Mouse (Mus musculus): ENCODE results near the gene Cnnm1.
A peak's percentile ranks its signal among the peaks of the same experiment; 100 is the strongest.

Cnnm1 gene

DNA sequence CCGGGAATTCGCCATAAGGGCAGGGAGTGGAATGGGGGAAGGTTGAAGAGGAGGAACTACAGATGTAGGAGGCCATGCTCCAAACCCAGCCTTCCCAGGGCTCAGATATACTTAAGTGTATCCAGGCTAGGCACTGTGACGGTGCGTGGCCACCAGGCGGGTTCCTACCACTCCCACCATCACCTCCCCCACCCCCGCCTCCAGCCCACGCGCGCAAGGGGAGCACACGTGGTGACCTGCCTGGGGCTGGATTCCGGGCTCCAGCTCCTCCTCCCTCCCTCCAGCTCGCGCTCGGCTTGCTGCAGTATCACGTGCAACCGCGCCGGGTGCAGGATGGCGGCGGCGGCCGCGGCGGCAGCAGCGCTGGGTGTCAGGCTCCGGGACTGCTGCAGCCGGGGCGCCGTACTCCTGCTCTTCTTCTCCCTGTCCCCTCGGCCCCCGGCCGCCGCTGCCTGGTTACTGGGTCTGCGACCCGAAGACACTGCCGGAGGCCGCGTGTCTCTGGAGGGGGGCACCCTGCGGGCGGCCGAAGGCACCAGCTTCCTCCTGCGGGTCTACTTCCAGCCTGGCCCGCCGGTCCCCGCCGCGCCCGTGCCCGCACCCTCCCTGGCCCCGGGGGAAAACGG is at the start of gene Cnnm1:
Cnnm1 (plus strand) TSS at position 325 of the 626 bp plus-strand sequence.
- no peak for DNase-seq (ENCODE audit: low read depth in 2 of 2, low spot score in 2 of 2)

DNA sequence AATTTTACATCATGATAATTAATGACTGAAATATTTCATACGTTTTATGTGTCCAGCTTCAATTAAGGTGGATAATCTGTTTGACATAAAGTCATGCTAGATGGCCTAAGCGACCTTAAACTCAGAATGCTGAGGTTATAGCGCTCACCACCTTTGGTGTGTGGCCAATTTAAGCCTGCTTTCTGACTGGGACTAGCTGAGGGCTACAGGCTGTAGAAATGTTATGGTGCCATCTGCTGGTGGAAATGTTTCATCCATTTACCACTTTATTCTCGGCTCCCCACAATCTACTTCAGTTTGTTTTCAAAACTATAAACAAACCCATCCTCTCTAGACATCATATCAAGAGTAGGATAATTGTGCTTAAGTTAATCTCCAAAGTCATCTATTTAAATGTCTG is 43.9 kb upstream of the Cnnm1 start:
- DNase-seq (ENCODE audit: low read depth in 2 of 2, low spot score in 2 of 2): peak in 1 of 2 experiments; percentile 11

DNA sequence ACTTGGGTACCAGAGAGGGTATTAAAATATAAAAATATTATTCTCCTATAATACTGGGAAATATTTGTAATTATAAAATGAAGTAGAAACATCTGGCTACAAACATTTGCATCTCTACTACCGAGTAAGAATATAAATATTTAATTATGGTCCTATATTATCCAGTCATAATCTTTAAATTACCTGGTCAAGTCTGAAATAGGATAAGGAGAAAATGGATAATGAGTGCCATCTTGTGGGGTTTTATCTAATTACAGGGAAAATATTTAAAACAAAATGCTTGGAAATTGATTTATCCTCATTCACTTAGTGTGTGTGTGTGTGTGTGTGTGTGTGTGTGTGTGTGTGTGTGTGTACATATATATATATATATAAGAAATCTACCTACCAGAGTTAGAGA is 33.1 kb upstream of the Cnnm1 start:
- no peak for DNase-seq (ENCODE audit: low read depth in 2 of 2, low spot score in 2 of 2)

- DNase-seq (ENCODE audit: low read depth in 2 of 2, low spot score in 2 of 2): no peak
Measured at GRCm38 (mm10) chr19:43415565-43415964, 24.7 kb upstream of the Cnnm1 start.

GRCm38 (mm10) chr19:43420506-43420905 is 19.7 kb upstream of the Cnnm1 start:
- no peak for DNase-seq (ENCODE audit: low read depth in 2 of 2, low spot score in 2 of 2)

GRCm38 (mm10) chr19:43424082-43424481 is 16.2 kb upstream of the Cnnm1 start:
- no peak for DNase-seq (ENCODE audit: low read depth in 2 of 2, low spot score in 2 of 2)

- DNase-seq (ENCODE audit: low read depth in 2 of 2, low spot score in 2 of 2): no peak
Measured at GRCm38 (mm10) chr19:43427446-43428224, 12.6 kb upstream of the Cnnm1 start.

DNA sequence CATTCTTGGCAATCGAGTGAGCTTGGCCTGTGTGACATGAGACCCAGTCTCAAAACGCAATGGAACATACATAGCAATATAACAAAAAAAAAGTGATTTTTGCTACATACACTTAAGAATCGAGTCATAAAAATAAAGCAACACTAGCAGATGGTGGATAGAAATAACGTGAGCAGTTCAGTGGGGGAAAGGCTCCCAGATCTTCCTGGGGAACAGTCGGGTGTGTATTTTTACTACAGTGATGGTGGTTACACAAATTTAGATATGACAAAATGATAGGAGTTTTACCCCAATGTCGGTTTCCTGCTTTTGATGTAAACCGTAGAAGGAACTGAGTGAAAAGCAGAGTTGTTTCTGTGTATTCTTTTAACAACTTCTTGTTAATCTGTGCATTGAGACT is 990 bp upstream of the Cnnm1 start:
- DNase-seq (ENCODE audit: low read depth in 2 of 2, low spot score in 2 of 2): no peak

DNA sequence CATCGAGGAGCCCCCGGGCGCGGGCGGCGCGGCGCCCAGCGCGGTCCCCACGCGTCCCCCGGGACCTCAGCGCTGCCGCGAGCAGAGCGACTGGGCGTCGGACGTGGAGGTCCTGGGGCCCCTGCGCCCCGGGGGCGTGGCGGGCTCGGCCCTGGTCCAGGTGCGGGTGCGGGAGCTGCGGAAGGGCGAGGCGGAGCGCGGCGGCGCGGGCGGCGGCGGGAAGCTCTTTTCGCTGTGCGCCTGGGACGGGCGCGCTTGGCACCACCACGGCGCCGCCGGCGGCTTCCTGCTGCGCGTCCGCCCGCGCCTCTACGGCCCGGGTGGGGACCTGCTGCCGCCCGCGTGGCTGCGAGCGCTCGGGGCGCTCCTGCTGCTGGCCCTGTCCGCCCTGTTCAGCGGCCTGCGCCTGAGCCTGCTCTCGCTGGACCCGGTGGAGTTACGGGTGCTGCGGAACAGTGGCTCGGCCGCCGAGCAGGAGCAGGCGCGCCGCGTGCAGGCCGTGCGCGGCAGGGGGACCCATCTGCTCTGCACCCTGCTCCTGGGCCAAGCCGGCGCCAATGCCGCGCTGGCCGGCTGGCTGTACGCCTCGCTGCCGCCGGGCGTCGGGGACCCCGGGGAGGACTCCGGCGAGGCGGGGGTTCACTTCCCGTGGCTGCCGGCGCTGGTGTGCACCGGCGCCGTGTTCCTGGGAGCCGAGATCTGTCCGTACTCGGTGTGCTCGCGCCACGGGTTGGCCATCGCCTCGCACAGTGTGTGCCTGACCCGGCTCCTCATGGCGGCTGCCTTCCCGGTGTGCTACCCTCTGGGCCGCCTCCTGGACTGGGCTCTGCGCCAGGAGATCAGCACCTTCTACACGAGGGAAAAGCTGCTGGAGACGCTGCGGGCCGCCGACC is 778 bp downstream of the Cnnm1 start:
- DNase-seq (ENCODE audit: low read depth in 2 of 2, low spot score in 2 of 2): no peak

DNA sequence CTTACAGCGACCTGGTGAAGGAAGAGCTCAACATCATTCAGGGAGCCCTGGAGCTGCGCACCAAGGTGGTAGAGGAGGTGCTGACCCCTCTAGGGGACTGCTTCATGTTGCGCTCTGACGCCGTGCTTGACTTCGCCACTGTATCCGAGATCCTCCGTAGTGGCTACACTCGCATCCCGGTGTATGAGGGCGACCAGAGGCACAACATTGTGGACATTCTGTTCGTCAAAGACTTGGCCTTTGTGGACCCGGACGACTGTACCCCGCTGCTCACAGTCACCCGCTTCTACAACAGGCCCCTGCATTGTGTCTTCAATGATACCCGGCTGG is 1.4 kb downstream of the Cnnm1 start:
- DNase-seq (ENCODE audit: low read depth in 2 of 2, low spot score in 2 of 2): no peak

DNA sequence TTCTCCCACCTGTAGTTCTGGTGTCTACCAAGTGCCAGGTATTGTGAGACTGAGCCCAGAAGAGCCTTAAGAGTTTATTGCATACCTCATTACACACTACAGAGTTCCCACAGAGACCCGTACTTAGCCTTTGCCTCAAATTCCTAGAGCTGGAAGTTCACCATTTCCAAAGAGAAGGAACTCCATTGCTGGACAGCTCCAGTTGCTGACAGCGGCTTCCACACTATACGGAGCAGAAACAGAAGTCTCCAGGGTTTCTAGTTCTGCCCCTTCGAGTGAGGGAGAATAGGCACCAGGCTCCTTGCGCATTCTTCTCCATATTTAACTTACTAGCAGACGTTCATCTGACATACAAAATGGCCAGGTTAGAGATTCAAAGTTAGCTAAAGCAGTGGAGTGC is 2.0 kb downstream of the Cnnm1 start:
- no peak for DNase-seq (ENCODE audit: low read depth in 2 of 2, low spot score in 2 of 2)

DNA sequence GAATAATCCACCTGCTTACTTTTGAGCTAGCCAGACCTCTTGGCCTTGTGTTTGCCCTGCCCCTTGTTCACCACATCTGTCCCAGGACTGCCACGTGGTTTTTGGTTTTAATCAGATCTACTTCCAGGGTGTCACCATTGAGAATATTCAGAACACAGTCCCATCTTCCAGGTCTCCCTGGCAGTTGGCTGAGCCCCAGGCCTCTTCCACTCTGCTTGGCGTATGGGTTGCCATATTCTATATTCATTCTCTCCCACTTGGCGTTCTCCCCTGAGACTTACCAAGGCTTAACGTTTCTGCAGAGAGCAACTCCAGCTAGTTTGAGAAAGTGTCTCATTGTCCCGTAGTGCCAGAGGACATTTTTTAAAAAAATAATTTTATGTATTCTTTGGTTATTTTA is 2.7 kb downstream of the Cnnm1 start:
- no peak for DNase-seq (ENCODE audit: low read depth in 2 of 2, low spot score in 2 of 2)

- DNase-seq (ENCODE audit: low read depth in 2 of 2, low spot score in 2 of 2): no peak
Measured at GRCm38 (mm10) chr19:43444636-43445205, 4.5 kb downstream of the Cnnm1 start.

DNA sequence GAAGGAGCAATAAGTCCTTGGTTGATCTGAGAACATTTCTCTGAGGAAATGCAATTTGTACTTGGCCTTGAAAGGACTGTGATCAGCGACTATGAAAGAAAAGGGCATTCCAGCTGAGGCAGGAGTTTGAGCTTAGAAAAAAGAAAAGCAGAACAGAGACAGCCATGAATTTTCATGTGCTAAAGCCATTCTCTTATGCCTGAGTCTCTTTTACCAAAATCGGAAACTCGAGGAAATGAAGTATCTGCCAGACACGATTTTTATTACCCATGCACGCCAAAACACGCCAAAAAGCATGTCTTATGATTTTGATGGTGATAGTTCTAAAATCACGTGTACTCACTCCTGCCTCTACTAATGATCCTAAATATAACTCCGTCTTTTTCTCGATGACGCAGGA is 11.3 kb downstream of the Cnnm1 start:
- DNase-seq (ENCODE audit: low read depth in 2 of 2, low spot score in 2 of 2): no peak

- DNase-seq (ENCODE audit: low read depth in 2 of 2, low spot score in 2 of 2): no peak
Measured at GRCm38 (mm10) chr19:43452176-43452575, 11.9 kb downstream of the Cnnm1 start.

GRCm38 (mm10) chr19:43453025-43453424 is 12.8 kb downstream of the Cnnm1 start:
- DNase-seq (ENCODE audit: low read depth in 2 of 2, low spot score in 2 of 2): no peak

DNA sequence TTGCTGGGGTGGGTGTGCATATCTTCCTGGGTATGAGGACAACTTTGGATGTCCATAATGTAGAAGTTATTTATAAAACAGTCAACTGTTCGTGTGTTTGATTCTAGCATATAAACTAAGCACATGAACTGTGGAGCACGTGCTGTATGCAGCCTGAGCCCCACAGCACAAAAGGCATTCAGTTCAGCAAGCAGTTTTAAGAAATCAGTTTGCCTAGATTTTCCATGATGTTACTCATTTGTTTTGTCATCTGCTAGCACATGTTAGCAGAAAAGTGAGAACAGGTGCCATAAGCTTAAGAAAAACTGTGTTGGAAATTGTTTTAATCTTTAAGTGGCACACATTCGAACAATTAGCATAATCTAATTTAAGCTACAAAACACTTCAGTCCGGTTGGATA is 19.7 kb downstream of the Cnnm1 start:
- DNase-seq (ENCODE audit: low read depth in 2 of 2, low spot score in 2 of 2): no peak

DNA sequence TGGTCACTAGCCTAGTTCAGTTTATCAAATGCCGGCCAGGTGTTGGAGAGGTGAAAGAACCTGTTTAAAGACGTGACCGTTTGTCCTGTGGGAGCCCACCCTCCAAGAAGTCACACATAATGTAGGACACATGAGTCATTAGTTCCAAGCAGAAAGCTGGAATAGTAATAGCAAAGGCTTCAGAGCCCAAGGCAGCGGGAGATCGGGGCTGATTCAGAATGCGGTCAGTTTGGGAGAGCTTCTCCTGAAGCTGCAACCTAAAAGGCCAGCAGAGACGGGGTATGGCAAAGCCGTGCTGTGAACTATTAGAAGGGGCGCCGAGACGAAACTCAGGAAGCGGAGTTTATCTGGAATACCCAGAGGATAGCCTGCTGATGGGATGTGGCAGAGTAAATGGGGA is 20.2 kb downstream of the Cnnm1 start:
- no peak for DNase-seq (ENCODE audit: low read depth in 2 of 2, low spot score in 2 of 2)

DNA sequence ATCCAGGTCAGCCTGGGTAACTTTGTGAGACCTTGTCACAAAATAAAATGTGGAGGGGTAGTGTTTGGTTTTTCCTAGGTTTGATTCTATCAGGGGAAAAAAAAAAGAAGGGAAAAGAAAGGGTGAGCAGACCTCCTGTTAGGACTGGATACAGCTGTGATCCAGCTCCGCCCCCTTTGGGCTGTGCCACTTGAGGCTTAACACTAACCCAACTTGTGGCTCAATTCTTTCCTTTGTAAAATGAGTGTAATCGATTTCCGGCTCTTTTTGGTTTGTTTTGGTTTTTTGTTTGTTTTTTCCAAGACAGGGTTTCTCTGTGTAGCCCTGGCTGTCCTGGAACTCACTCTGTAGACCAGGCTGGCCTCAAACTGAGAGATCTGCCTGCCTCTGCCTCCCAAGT is 21.9 kb downstream of the Cnnm1 start:
- no peak for DNase-seq (ENCODE audit: low read depth in 2 of 2, low spot score in 2 of 2)

GRCm38 (mm10) chr19:43463546-43464293 is 23.5 kb downstream of the Cnnm1 start:
- no peak for DNase-seq (ENCODE audit: low read depth in 2 of 2, low spot score in 2 of 2)

- DNase-seq (ENCODE audit: low read depth in 2 of 2, low spot score in 2 of 2): no peak
Measured at GRCm38 (mm10) chr19:43464294-43464687, 24.1 kb downstream of the Cnnm1 start.

Measured in CD8-positive naive resting alpha-beta T cell, adult 2 months (primary cell).